Mouse (Mus musculus) brain, embryonic 14.5 days (tissue): ENCODE results near the gene Grk3.

Experiments
- CTCF ChIP-seq: fragments of 200-500 bp; IDR thresholded peaks from 2 replicates; pipeline ENCODE4 v1.5.1; 2012; ENCODE audit warnings: inconsistent platforms, mild to moderate bottlenecking, moderate library complexity, borderline replicate concordance; ENCODE audit not compliant: insufficient read depth, insufficient read length; ENCODE audit errors: extremely low read depth
- POLR2A ChIP-seq: fragments of 200-500 bp; IDR thresholded peaks from 2 replicates; pipeline ENCODE4 v1.6.1; 2012; ENCODE audit warnings: mild to moderate bottlenecking, inconsistent platforms, borderline replicate concordance; ENCODE audit not compliant: poor library complexity, insufficient read depth, insufficient read length, severe bottlenecking; ENCODE audit errors: extremely low read depth

GRCm38 (mm10) chr5:112977089-112977488, 38.5 kb downstream of the Grk3 start:
- no peak for TF ChIP-seq CTCF
- no peak for TF ChIP-seq POLR2A
